8 mouse cellular contexts compared by ENCODE assay signal in genomic region chr16:78576478-78577084, GRCm38 (mm10). TPM values are rescaled to one million over a fixed set of nuclear protein-coding genes. Genes with fewer than 3 reads are reported as not detected.
DNase-seq lines count a peak whose midpoint lies in the region; ATAC-seq and TF ChIP-seq lines count a peak whose summit lies in the region.

TSS of gene D16Ertd472e (minus strand) at chr16:78576708.

- peak within 1 kb of the TSS; percentile 74 for H3K27ac ChIP-seq in bone marrow macrophage, adult 2 months (ENCODE audit: insufficient read depth, low read depth, low read length)
- H3K27ac ChIP-seq in embryonic fibroblast, embryonic 13.5 days (ENCODE audit: insufficient read depth, low read length): peak within 1 kb of the TSS; percentile 95
- peak within 1 kb of the TSS; percentile 80 for H3K27ac ChIP-seq in heart, embryonic 12.5 days (ENCODE audit: poor library complexity, severe bottlenecking)
- peak within 1 kb of the TSS; percentile 80 for H3K27ac ChIP-seq in kidney, postnatal 0 days
- H3K27ac ChIP-seq in liver, embryonic 12.5 days: peak within 1 kb of the TSS; percentile 78

- H3K79me2 ChIP-seq in C2C12 (ENCODE audit: control insufficient read depth, insufficient read depth): peaks cover 37% of the 10 kb centered on the region

- peak; percentile 96 for ATAC-seq in heart, embryonic 12.5 days (ENCODE audit: insufficient number of reproducible peaks, low FRiP score)
- ATAC-seq in kidney, postnatal 0 days (replicated peaks; ENCODE audit: low FRiP score, low read depth): peak; percentile 99
- ATAC-seq in liver, embryonic 12.5 days: peak; percentile 92

- peak within 1 kb of the TSS; percentile 82 for H3K9ac ChIP-seq in heart, embryonic 12.5 days
- peak within 1 kb of the TSS; percentile 72 for H3K9ac ChIP-seq in kidney, postnatal 0 days (ENCODE audit: low read depth, low read length)
- peak within 1 kb of the TSS; percentile 74 for H3K9ac ChIP-seq in liver, embryonic 12.5 days

- WGBS in heart, embryonic 12.5 days: 1% methylated on average over 55 of the region's 70 CpGs
- WGBS in kidney, postnatal 0 days: under 1% methylated on average over 66 of the region's 70 CpGs
- under 1% methylated on average over 67 of the region's 70 CpGs for WGBS in liver, embryonic 12.5 days (ENCODE audit: insufficient replicate concordance)

- TF ChIP-seq POLR2A in bone marrow macrophage, adult 2 months (IDR thresholded peaks at IDR 0.05; ENCODE audit: borderline replicate concordance, low read depth, low read length): no peak
- peak; percentile 81 for TF ChIP-seq POLR2A in embryonic fibroblast, embryonic 13.5 days (IDR thresholded peaks at IDR 0.05; ENCODE audit: low read depth, low read length)

- peak within 1 kb of the TSS; percentile 71 for H3K4me2 ChIP-seq in heart, embryonic 12.5 days
- H3K4me2 ChIP-seq in kidney, postnatal 0 days (ENCODE audit: low read length): peak within 1 kb of the TSS; percentile 62
- H3K4me2 ChIP-seq in liver, embryonic 12.5 days: peak within 1 kb of the TSS; percentile 85

- no peaks in the 10 kb centered on the region for H3K36me3 ChIP-seq in C2C12 (ENCODE audit: control insufficient read depth, insufficient read depth)
- no peaks in the 10 kb centered on the region for H3K36me3 ChIP-seq in heart, embryonic 12.5 days
- H3K36me3 ChIP-seq in kidney, postnatal 0 days (ENCODE audit: insufficient read depth, low read length): no peaks in the 10 kb centered on the region
- peaks cover 4% of the 10 kb centered on the region for H3K36me3 ChIP-seq in liver, embryonic 12.5 days
- 0 out of 2 replicates have a peak, but pooled peaks cover 2% of the 10 kb centered on the region for H3K36me3 ChIP-seq in splenic B cell, adult 2 months (ENCODE audit: control insufficient read depth, insufficient read depth, low read length, poor library complexity, severe bottlenecking)

- no peak for TF ChIP-seq CTCF in C2C12 (IDR thresholded peaks at IDR 0.05; ENCODE audit: control insufficient read depth, insufficient read depth, insufficient read length)
- TF ChIP-seq CTCF in bone marrow macrophage, adult 2 months (IDR thresholded peaks at IDR 0.05; ENCODE audit: low read depth, low read length): no peak
- no peak for TF ChIP-seq CTCF in embryonic fibroblast, embryonic 13.5 days (IDR thresholded peaks at IDR 0.05; ENCODE audit: borderline replicate concordance, insufficient read depth, low read length)
- no peak for TF ChIP-seq CTCF in kidney, postnatal 0 days (IDR thresholded peaks at IDR 0.05; ENCODE audit: low read depth)

- H3ac ChIP-seq in C2C12 (ENCODE audit: control insufficient read depth, insufficient read length, low read depth): peak within 1 kb of the TSS; percentile 94

- DNase-seq in kidney, postnatal 0 days (ENCODE audit: low spot score): peak; percentile 93
- peak; percentile 92 for DNase-seq in naive thymus-derived CD4-positive, alpha-beta T cell, adult 2 months (ENCODE audit: low read depth)
- peak; percentile 87 for DNase-seq in splenic B cell, adult 2 months (ENCODE audit: low read depth, low spot score)

- H3K9me3 ChIP-seq in heart, embryonic 12.5 days (replicated peaks): no peaks in the 10 kb centered on the region; the same call in 1 of the 2 replicates
- no peaks in the 10 kb centered on the region for H3K9me3 ChIP-seq in kidney, postnatal 0 days (replicated peaks; ENCODE audit: low read length)
- H3K9me3 ChIP-seq in liver, embryonic 12.5 days (replicated peaks): no peaks in the 10 kb centered on the region

- H3K27me3 ChIP-seq in C2C12 (ENCODE audit: control insufficient read depth, insufficient read depth, insufficient read length): no peaks in the 10 kb centered on the region
- H3K27me3 ChIP-seq in heart, embryonic 12.5 days (replicated peaks): no peaks in the 10 kb centered on the region
- no peaks in the 10 kb centered on the region for H3K27me3 ChIP-seq in kidney, postnatal 0 days (ENCODE audit: insufficient read depth, low read length)
- H3K27me3 ChIP-seq in liver, embryonic 12.5 days (replicated peaks): no peaks in the 10 kb centered on the region
- H3K27me3 ChIP-seq in splenic B cell, adult 2 months (ENCODE audit: control insufficient read depth, insufficient read depth, low read length, poor library complexity, severe bottlenecking): no peaks in the 10 kb centered on the region

- peak within 1 kb of the TSS; percentile 61 for H3K4me3 ChIP-seq in C2C12 (ENCODE audit: insufficient read depth, poor library complexity, severe bottlenecking)
- H3K4me3 ChIP-seq in bone marrow macrophage, adult 2 months (ENCODE audit: insufficient read depth, low read length): peak within 1 kb of the TSS; percentile 98
- H3K4me3 ChIP-seq in embryonic fibroblast, embryonic 13.5 days (ENCODE audit: insufficient read depth, low read length): peak within 1 kb of the TSS; percentile 93
- H3K4me3 ChIP-seq in heart, embryonic 12.5 days: peak within 1 kb of the TSS; percentile 71
- peak within 1 kb of the TSS; percentile 52 for H3K4me3 ChIP-seq in kidney, postnatal 0 days (replicated peaks; ENCODE audit: low read depth, low read length)
- H3K4me3 ChIP-seq in liver, embryonic 12.5 days: peak within 1 kb of the TSS; percentile 73

- H3K4me1 ChIP-seq in bone marrow macrophage, adult 2 months (ENCODE audit: control insufficient read depth, insufficient read depth, low read length): peaks cover 2% of the 10 kb centered on the region
- 0 out of 2 replicates have a peak, but pooled peaks cover 4% of the 10 kb centered on the region for H3K4me1 ChIP-seq in embryonic fibroblast, embryonic 13.5 days (ENCODE audit: control insufficient read depth, insufficient read depth, low read length)
- H3K4me1 ChIP-seq in heart, embryonic 12.5 days (replicated peaks): peaks cover 7% of the 10 kb centered on the region
- H3K4me1 ChIP-seq in kidney, postnatal 0 days (replicated peaks; ENCODE audit: insufficient read depth, low read length): no peaks in the 10 kb centered on the region; the same call in 1 of the 2 replicates
- H3K4me1 ChIP-seq in liver, embryonic 12.5 days: peaks cover 24% of the 10 kb centered on the region

- H3K79me3 ChIP-seq in C2C12 (ENCODE audit: low read depth): peaks cover 8% of the 10 kb centered on the region

TF ChIP-seq in C2C12, 6 proteins besides CTCF, POLR2A, EP300 and RAD21:
- TF ChIP-seq MAX (IDR thresholded peaks at IDR 0.05) (peak; percentile 5), USF1 (IDR thresholded peaks at IDR 0.05; ENCODE audit: low read depth) (peak; percentile 41), FOSL1 (IDR thresholded peaks at IDR 0.05; ENCODE audit: insufficient read depth, low read length, poor library complexity, severe bottlenecking) (no peak)

RNA-seq across cellular contexts. Expression of gene D16Ertd472e, which starts in this region (rescaled TPM):
- polyA plus RNA-seq in C2C12 (2012; fragmentation: generic; extraction: Trizol): 5.2 TPM
- polyA plus RNA-seq in bone marrow macrophage, adult 2 months (2012; ENCODE audit: insufficient read depth, insufficient read length, missing spikeins): 0.77 and 1.7 TPM in 2 replicates
- 11.9 and 18.8 TPM in 2 replicates for polyA plus RNA-seq in embryonic fibroblast, embryonic 13.5 days (2011; ENCODE audit: insufficient read length, low read depth, missing spikeins)
- 8.9 and 10.5 TPM in 2 replicates for polyA plus RNA-seq in heart, embryonic 12.5 days (2016; fragmentation: Nextera tagmentation; extraction: Ambion mirVana)
- polyA plus RNA-seq in kidney, postnatal 0 days (2015; fragmentation: Nextera tagmentation; extraction: Ambion mirVana): 8.4 and 8.9 TPM in 2 replicates
- polyA plus RNA-seq in liver, embryonic 12.5 days (2016; fragmentation: Nextera tagmentation; extraction: Ambion mirVana): 8.2 and 8.4 TPM in 2 replicates

Comparison
In these comparisons a context has a peak if more than half of its experiments do, and no peak if none do; other contexts are left out.
1. Peak in every context shown above with its lines: DNase-seq, ATAC-seq, H3K4me3 ChIP-seq and H3K27ac ChIP-seq.